Mouse (Mus musculus): ENCODE measurements at regions not wholly inside any gene's neighbourhood (a gene's known extent, or its start where the extent isn't known, plus 50 kb on each side); places are given as distances from the start of the nearest gene placed in this dataset.

DNA sequence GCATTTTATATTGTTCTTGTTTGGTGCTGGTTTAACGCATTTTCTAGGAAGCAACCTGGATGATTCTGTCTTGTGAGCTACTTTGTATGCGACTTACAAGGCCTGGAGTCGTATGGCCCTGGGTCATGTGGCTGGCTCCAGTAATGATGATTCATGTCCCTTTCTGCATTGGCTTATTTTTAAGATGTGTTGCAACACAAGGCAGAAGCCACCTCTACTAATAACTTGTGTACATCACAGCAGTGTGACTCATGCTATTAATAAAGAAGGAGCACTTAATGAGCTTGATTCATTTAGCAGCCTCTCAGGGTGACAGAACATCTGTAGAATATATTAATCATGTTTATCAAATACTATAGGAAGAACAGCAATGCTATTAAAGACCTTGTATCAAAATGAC, 84.0 kb downstream of the Slc5a7 start:
- no peak for DNase-seq

DNA sequence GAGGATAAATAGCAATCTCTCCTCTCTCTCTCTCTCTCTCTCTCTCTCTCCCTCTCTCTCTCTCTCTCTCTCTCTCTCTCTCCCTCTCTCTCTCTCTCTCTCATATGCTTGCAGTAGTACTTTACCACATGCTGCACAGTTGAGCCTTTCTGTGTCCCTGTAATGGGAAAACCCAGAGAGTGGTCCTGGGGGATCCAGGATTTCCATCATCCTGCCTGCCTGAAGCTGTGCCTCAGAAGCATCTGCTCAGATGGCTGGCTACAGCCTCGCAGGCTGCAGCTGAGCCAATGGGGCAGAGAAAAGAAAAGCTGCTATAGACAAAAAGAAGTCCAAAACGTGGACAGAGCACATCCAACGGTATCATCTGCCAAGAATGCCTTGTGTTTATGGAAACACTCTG, 97.1 kb downstream of the Slc5a7 start:
- no peak for DNase-seq

DNA sequence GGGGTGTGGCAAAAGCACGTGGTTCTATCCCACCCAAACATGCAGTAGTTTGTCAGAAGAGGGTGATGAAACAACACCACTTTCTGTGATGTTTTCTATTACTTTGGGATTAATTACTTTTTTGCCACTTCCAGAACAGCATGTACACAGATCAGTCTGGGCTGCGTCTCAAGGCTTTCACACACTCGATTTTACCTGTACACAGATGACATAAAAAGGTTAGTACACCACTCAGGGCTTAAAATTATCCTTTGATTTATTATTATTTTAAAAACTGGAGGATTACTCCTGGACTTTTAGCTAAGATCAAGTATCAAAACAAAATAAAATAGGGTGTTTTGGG, 106.6 kb downstream of the Slc5a7 start:
- DNase-seq = no peak

DNA sequence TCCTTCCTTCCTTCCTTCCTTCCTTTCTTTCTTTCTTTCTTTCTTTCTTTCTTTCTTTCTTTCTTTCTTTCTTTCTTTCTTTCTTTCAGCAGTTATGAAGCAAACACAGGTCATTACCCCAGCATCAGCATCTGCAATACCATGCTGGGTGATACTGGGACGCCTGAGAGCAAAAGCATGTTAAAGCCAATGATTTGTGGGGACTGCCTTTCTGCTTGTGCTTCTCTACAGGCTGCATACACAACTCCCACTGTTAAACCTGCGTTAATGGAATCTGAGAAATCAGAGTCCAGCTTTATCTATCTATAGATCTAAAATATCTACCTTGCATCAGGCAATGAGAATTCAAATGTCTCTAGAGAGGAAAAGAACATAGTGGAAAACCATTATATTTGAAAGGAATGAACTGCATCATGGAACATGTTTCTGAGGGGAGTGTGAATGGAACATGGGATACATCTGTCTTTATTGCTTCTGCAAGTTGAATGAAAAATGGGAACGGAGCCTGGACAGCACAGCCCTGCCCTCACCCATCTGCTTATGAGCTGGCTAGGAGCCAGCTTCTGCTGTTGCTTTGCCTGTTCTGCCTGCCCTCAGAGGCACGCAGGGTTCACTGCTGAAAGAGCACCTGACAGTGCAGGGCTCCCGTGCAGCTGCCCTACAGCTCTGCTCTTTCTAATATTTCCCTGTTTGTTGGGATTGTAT, 107.2 kb downstream of the Slc5a7 start:
- peak; percentile 6 for DNase-seq

DNA sequence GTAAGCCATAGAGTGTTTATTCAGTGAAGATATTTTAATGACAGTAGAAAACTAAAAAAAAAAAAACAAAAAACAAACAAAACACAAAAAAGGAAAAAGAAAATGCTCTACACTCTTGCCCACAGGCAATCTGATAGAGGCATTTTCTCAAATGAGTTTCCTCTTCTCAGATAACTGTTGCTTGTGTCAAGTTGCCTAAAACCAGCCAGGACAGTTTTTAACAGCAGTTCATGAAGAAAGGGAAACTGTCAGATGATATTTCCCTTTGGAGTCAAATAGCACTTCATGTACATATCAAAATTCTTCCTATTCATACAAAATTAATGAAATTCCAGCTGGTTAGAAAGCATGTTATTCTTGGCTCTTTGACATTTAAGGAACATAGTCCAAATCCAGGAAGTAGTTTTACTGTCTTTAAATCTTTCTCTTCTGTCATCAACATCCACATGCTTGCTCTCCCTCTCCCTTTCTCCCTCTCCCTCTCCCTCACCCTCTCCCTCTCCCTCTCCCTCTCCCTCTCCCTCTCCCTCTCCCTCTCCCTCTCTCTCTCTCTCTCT, 109.8 kb downstream of the Slc5a7 start:
- DNase-seq = no peak

DNA sequence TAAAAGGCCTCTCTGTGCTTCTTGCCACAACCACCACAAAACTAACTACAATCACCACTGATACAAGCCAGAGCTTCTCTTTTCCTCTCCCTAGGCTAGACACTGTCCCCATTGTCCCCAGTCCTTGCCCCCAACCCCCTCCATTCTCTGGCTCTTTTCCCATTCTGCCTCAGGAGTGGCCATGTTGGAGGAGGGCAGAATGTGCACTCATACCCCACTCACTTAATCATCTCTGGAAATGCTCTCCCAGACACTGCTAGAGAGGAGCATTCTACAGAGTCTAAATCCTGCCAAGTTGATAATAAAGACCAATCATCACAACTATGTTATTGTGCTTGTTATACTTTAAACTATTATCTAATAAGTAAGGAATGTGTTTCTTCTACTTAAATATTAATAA, 116.8 kb downstream of the Slc5a7 start:
- DNase-seq = no peak

DNA sequence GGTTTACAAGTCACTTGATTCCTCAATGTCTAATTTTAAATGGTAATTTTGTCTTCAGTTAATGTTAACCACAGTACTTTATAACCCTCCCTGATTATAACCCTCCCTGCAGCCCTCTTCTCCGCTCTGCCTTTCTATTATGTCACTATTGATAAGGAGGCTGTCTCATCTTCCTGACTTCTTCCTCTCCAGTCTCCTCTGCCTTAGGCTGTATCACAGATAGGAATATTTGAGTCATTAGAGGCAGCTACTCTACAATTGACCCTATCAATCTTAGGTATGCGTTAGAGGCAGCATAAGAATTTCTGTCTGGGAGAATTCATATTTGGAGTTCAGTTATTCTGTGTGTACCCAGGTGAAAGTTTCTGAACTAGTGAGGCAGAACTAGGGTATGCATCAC, 118.3 kb downstream of the Slc5a7 start:
- DNase-seq = no peak

DNA sequence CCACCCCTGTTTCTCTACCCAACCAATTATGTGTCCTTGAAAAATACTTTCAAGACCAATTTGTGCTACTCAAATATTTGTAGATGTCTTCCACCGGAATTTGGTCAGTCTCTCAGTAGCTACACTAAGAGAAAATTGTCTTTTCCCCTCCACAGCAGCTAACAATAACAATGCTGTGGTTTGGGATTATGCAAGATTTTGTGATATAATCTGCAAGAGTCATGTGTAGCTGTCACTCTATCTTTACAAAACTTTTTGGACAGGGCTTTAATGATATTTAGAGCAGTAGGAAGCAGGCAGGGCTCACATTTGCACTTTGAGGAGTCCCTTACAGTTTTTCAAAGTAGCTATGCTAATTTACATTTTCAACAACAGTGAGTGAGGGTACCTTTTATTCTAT, 128.1 kb downstream of the Slc5a7 start:
- no peak for DNase-seq

DNA sequence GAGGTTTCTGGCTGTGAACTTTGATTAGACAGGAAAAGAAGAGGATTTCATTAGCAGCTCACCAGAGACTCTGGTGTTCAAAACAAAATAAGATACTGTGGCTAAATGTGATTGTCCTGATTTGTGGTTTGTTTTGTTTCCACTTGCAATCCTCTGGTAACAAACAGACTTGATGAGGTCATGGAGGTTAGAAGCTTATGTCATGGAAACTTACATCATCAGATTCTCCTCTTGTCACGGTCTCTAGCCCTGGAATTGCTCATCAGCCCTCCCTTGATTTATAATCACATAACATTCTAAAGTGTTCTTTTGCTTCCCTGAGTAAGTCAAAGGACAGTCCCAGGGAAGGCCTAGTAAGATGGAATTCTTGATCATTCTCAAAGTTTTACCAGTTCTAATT, 130.8 kb downstream of the Slc5a7 start:
- no peak for DNase-seq

DNA sequence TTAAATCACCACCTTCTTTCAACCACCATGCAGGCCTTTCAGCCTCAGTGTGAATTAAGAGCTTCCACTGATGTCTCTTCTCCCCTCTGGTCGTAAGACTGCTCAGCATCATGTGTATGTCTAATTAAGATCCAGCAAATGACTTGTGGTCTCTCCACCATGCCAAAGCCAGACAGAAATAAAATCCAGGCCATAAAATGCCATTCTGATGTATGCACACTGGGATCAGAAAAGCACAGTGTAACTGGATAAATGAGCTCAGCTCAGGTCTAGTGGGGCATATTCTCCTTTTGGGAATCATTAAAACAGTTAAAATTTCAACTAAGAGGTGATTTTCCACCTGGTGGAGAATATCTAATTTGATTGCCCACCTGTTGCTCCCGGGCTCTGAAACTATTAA, 136.5 kb downstream of the Slc5a7 start:
- no peak for DNase-seq

DNA sequence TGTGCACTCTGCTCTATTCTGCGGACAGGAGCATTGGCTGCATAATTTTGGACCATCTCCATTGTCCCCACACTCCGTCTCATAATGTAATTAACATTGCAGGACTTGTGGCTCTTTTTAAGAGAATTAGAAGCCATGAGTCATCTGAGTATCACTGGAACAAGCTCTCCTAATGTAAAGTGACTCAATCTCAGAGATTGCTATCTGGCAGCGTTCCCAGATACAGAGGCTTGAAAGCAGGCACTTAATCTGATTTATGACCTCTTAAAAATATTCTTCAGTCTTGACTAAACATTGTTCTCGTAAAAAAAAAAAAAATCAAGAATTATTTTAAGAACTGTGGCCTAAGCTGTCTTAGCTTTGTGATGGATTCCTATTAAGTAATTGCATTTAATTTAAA, 140.1 kb downstream of the Slc5a7 start:
- DNase-seq = no peak

DNA sequence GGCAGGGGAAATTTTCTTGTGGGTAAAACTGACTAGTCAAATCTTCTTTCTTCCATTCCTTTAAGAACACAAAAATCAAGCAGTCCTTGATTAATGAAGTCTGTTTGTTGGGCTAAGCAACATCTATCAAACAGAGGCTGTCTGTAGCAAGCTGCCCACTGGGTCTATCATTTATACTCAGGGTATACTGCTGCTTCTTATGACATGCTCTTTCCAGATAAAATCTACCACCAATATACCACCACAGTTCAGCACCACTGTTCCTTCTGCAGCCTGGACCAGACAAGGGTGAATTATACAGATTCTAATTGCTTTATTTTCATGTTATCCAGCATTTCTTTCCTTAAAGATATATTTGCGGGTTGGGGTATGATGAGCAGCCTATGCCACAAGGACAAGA, 140.5 kb downstream of the Slc5a7 start:
- no peak for DNase-seq

DNA sequence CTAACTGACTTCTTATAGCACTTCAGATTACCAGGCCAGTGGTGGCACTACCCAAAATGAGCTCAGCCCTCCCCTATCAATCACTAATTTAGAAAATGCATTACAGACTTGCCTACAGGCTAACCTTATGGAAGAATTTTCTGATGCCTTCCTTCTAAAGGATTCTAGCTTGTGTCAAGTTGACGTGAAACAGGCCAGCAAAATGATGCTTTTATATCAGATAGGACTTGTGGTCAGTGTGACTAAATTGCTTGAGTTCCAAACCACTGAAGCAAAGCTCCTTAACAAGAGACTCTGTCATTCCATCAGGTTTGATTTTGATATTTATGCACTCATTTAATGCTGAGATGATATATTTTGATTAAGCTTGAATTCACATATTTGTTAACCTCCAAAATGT, 143.0 kb downstream of the Slc5a7 start:
- no peak for DNase-seq

DNA sequence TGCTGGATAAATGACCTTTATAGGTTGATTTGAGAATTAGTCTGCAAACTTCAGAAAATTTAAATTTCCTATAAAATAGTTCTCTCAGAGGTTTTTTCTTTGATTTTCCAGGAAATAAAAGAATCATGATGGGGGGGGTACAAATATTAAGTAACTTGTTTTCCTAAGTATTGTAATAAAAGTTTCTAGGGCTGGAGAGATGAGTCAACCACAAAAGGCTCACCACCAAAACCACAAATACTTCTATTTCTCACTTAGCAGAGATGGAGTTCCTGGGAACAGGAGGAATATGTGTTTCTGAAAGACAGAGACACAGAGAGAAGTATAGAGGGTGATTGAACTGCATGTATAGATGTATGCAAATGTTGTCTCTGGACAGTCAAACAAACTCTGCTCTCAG, 144.3 kb downstream of the Slc5a7 start:
- no peak for DNase-seq

Data from kidney, adult 18-20 months (tissue).